Comparison of ENCODE assay signal across 8 mouse cellular contexts in genomic region chr3:137867133-137867436, GRCm38 (mm10). TPM values are rescaled to one million over a fixed set of nuclear protein-coding genes. Genes with fewer than 3 reads are reported as not detected.
DNase-seq lines count a peak whose midpoint lies in the region; ATAC-seq lines count a peak whose summit lies in the region.

No protein-coding gene starts in this region.

- peaks cover 11% of the 10 kb centered on the region; the same call in 1 of the 2 replicates for H3K4me1 ChIP-seq in heart, embryonic 10.5 days
- H3K4me1 ChIP-seq in forebrain, embryonic 10.5 days, result peaks cover 37% of the 10 kb centered on the region
- peaks cover 16% of the 10 kb centered on the region for H3K4me1 ChIP-seq in liver, embryonic 11.5 days (replicated peaks; ENCODE audit: control insufficient read depth, insufficient read depth, low read length)

- H3K27me3 ChIP-seq in heart, embryonic 10.5 days (ENCODE audit: insufficient read depth, poor library complexity, severe bottlenecking), result no peaks in the 10 kb centered on the region
- H3K27me3 ChIP-seq in forebrain, embryonic 10.5 days (ENCODE audit: poor library complexity, severe bottlenecking), result no peaks in the 10 kb centered on the region
- no peaks in the 10 kb centered on the region for H3K27me3 ChIP-seq in liver, embryonic 11.5 days (replicated peaks; ENCODE audit: control insufficient read depth, insufficient read depth, low read length)

- H3K9ac ChIP-seq in liver, embryonic 11.5 days (ENCODE audit: low read depth, low read length), result peak overlapping the region; percentile 69

- WGBS in heart, embryonic 10.5 days, result 4% methylated on average over 2 of the region's 2 CpGs
- 0% methylated on average over 2 of the region's 2 CpGs for whole genome bisulfite sequencing in forebrain, embryonic 10.5 days
- 8% methylated on average over 2 of the region's 2 CpGs for WGBS in liver, embryonic 11.5 days

- DNase-seq in heart, embryonic 10.5 days (ENCODE audit: low spot score), result no peak
- no peak for DNase-seq in heart, adult 9 months (ENCODE audit: low spot score in 2 of 2)
- peak; percentile 68 for DNase-seq in 416B (ENCODE audit: low read depth)
- no peak for DNase-seq in forebrain, embryonic 10.5 days (ENCODE audit: extremely low spot score, low spot score)
- no peak for DNase-seq in liver, embryonic 11.5 days (ENCODE audit: low spot score)
- DNase-seq in urinary bladder, adult 18-20 months (ENCODE audit: low spot score in 2 of 2), result no peak
- DNase-seq in cerebellum, postnatal 4 days (ENCODE audit: low spot score in 2 of 2), result no peak
- no peak for DNase-seq in thymus, postnatal 10 days (ENCODE audit: low spot score in 2 of 2)

- peak overlapping the region; percentile 99 for H3K27ac ChIP-seq in heart, embryonic 10.5 days
- H3K27ac ChIP-seq in forebrain, embryonic 10.5 days, result peak overlapping the region; percentile 95
- peak overlapping the region; percentile 98 for H3K27ac ChIP-seq in liver, embryonic 11.5 days (ENCODE audit: low read depth, low read length)

- peak overlapping the region; percentile 82 for H3K4me2 ChIP-seq in liver, embryonic 11.5 days

- ATAC-seq in liver, embryonic 11.5 days (replicated peaks; ENCODE audit: low FRiP score), result no peak

- peak overlapping the region; percentile 87 for H3K4me3 ChIP-seq in heart, embryonic 10.5 days
- H3K4me3 ChIP-seq in forebrain, embryonic 10.5 days, result peak overlapping the region; percentile 75
- H3K4me3 ChIP-seq in liver, embryonic 11.5 days (ENCODE audit: low read depth, low read length), result peak overlapping the region; percentile 57

- H3K9me3 ChIP-seq in heart, embryonic 10.5 days, result no peaks in the 10 kb centered on the region
- no peaks in the 10 kb centered on the region for H3K9me3 ChIP-seq in forebrain, embryonic 10.5 days
- H3K9me3 ChIP-seq in liver, embryonic 11.5 days (ENCODE audit: control insufficient read depth, low read length), result no peaks in the 10 kb centered on the region

- peaks cover 8% of the 10 kb centered on the region for H3K36me3 ChIP-seq in heart, embryonic 10.5 days
- peaks cover 17% of the 10 kb centered on the region for H3K36me3 ChIP-seq in forebrain, embryonic 10.5 days (replicated peaks)
- H3K36me3 ChIP-seq in liver, embryonic 11.5 days (ENCODE audit: control insufficient read depth, insufficient read depth, low read length), result peaks cover 6% of the 10 kb centered on the region; the same call in 1 of the 2 replicates

RNA-seq across cellular contexts. Expression of gene Dnajb14, which starts 0.4 kb away (rescaled TPM):
- polyA plus RNA-seq in heart, embryonic 10.5 days (2016; fragmentation: Nextera tagmentation; extraction: Ambion mirVana), result 11.1 and 12.9 TPM in 2 replicates
- polyA plus RNA-seq in forebrain, embryonic 10.5 days (2016; fragmentation: Nextera tagmentation; extraction: Ambion mirVana), result 5.3 and 5.5 TPM in 2 replicates
- 9.0 and 9.8 TPM in 2 replicates for polyA plus RNA-seq in liver, embryonic 11.5 days (2014; fragmentation: Nextera tagmentation; extraction: Ambion mirVana)

RNA-seq across cellular contexts. Expression of gene H2afz, which starts 2.8 kb away (rescaled TPM):
- polyA plus RNA-seq in heart, embryonic 10.5 days (2016; fragmentation: Nextera tagmentation; extraction: Ambion mirVana), result 1,437 and 1,931 TPM in 2 replicates
- polyA plus RNA-seq in forebrain, embryonic 10.5 days (2016; fragmentation: Nextera tagmentation; extraction: Ambion mirVana), result 3,633 and 3,684 TPM in 2 replicates
- 2,121 and 2,201 TPM in 2 replicates for polyA plus RNA-seq in liver, embryonic 11.5 days (2014; fragmentation: Nextera tagmentation; extraction: Ambion mirVana)

RNA-seq across cellular contexts. Expression of gene Lamtor3, which starts 51.2 kb away (rescaled TPM):
- 99.2 and 100 TPM in 2 replicates for polyA plus RNA-seq in heart, embryonic 10.5 days (2016; fragmentation: Nextera tagmentation; extraction: Ambion mirVana)
- polyA plus RNA-seq in forebrain, embryonic 10.5 days (2016; fragmentation: Nextera tagmentation; extraction: Ambion mirVana), result 90.1 and 92.3 TPM in 2 replicates
- 100 and 105 TPM in 2 replicates for polyA plus RNA-seq in liver, embryonic 11.5 days (2014; fragmentation: Nextera tagmentation; extraction: Ambion mirVana)
